Mouse (Mus musculus) embryonic facial prominence, embryonic 14.5 days (tissue): ENCODE data around the gene Kdelr2. TPM values are rescaled to one million over a fixed set of nuclear protein-coding genes. Genes with fewer than 3 reads are reported as not detected.
"Not testable (repeated sequence)": the region's sequence is repeated elsewhere in the genome, so short reads cannot be mapped to it uniquely, and the experiment has no call there.

Experiments used
- ATAC-seq: fragments of 200-750 bp; cut with Nextera tagmentation; 2 replicates; pipeline ENCODE4 v1.8.0; 2017; ENCODE audit warnings: low read depth, moderate number of reproducible peaks, moderate TSS enrichment
- DNase-seq: peaks from one replicate; pipeline ENCODE4 v3.0.0-alpha.2; 2015; ENCODE audit warnings: low spot score
- H3K27ac ChIP-seq: fragments of 300-500 bp; sonication (generic); replicated peaks from 2 replicates; pipeline ENCODE4 v1.5.1; 2014; ENCODE audit warnings: low read depth, mild to moderate bottlenecking, low read length, moderate library complexity
- H3K27me3 ChIP-seq: fragments of 300-500 bp; sonication (generic); replicated peaks from 2 replicates; pipeline ENCODE4 v1.6.1; 2014; ENCODE audit warnings: low read length; ENCODE audit not compliant: control insufficient read depth, insufficient read depth
- H3K36me3 ChIP-seq: fragments of 300-500 bp; sonication (generic); 2 replicates; pipeline ENCODE4 v1.6.1; 2014; ENCODE audit warnings: low read length, mixed read lengths; ENCODE audit not compliant: control insufficient read depth, insufficient read depth
- H3K4me1 ChIP-seq: fragments of 300-500 bp; sonication (generic); 2 replicates; pipeline ENCODE4 v1.6.1; 2014; ENCODE audit warnings: antibody characterized with exemption, low read length; ENCODE audit not compliant: control insufficient read depth, insufficient read depth
- H3K4me2 ChIP-seq: fragments of 300-500 bp; sonication (generic); 2 replicates; pipeline ENCODE4 v1.6.1; 2014; ENCODE audit warnings: low read depth, mild to moderate bottlenecking, low read length, moderate library complexity, mixed read lengths
- H3K4me3 ChIP-seq: fragments of 300-500 bp; sonication (generic); 2 replicates; pipeline ENCODE4 v1.5.1; 2014; ENCODE audit warnings: low read depth, mild to moderate bottlenecking, low read length
- H3K9ac ChIP-seq: fragments of 300-500 bp; sonication (generic); 2 replicates; pipeline ENCODE4 v1.6.1; 2014; ENCODE audit warnings: low read depth, mild to moderate bottlenecking, low read length, moderate library complexity, mixed read lengths
- H3K9me3 ChIP-seq: fragments of 300-500 bp; sonication (generic); 2 replicates; pipeline ENCODE4 v1.6.1; 2016; ENCODE audit warnings: low read length; ENCODE audit not compliant: control insufficient read depth
- WGBS: fragments of 180-500 bp; shearing (Covaris S2); extraction: QIAGEN DNeasy Blood & Tissue Kit; methylation state at CpG from one replicate; pipeline ENCODE4 v1.1.7; 2014; 5-methylcytosine and 5-hydroxymethylcytosine counted together
- polyA plus RNA-seq: library from polyadenylated mRNA; unstranded; fragments of >200 nt; fragmentation: Nextera tagmentation; extraction: Ambion mirVana; gene quantifications from 2 replicates; pipeline ENCODE4 v1.2.1, GENCODE M21; 2014

Kdelr2 gene
- polyA plus RNA-seq, 1 experiment from 2014 or later = 497 TPM

- Histone ChIP-seq H3K36me3 (no peaks in the 10 kb centered on the region), H3K27me3 (peaks cover 26% of the 10 kb centered on the region), H3K27ac (no peak overlapping the region), H3K4me2 (peak overlapping the region; percentile 68), H3K4me1 (0 out of 2 replicates have a peak, but pooled peaks cover 7% of the 10 kb centered on the region), H3K4me3 (peak overlapping the region; percentile 33), H3K9me3 (no peaks in the 10 kb centered on the region), H3K9ac (peak overlapping the region; percentile 30; the same call in 1 of the 2 replicates)
- peak; percentile 81 for ATAC-seq
- 11% methylated on average over 39 of the region's 39 CpGs for WGBS
- peak; percentile 33 for DNase-seq
These were observed 16.6 kb upstream of the Kdelr2 start for GRCm38 (mm10) chr5:143386797-143387621.

GRCm38 (mm10) chr5:143394184-143394583, 9.5 kb upstream of the Kdelr2 start:
- DNase-seq = no peak
- ATAC-seq = no peak
- Histone ChIP-seq H3K27me3 (no peaks in the 10 kb centered on the region), H3K9ac (no peak overlapping the region), H3K27ac (no peak overlapping the region), H3K4me1 (no peaks in the 10 kb centered on the region), H3K36me3 (0 out of 2 replicates have a peak, but pooled peaks cover 4% of the 10 kb centered on the region), H3K4me3 (no peak overlapping the region), H3K4me2 (no peak overlapping the region), H3K9me3 (0 out of 2 replicates have a peak, but pooled peaks cover 4% of the 10 kb centered on the region)
- WGBS = 80% methylated on average over 7 of the region's 7 CpGs

- H3K4me1 ChIP-seq, H3K36me3 ChIP-seq, H3K4me3 ChIP-seq, H3K27ac ChIP-seq, ATAC-seq, H3K27me3 ChIP-seq, H3K9me3 ChIP-seq, H3K9ac ChIP-seq, DNase-seq, H3K4me2 ChIP-seq: not testable (repeated sequence)
- WGBS = 81% methylated on average over 2 of the region's 2 CpGs
These were observed 8.7 kb upstream of the Kdelr2 start for GRCm38 (mm10) chr5:143394966-143395365.

GRCm38 (mm10) chr5:143395649-143396048, 8.0 kb upstream of the Kdelr2 start:
- H3K4me2 ChIP-seq = no peak overlapping the region
- 0 out of 2 replicates have a peak, but pooled peaks cover 4% of the 10 kb centered on the region for H3K9me3 ChIP-seq
- H3K4me3 ChIP-seq = no peak overlapping the region
- H3K36me3 ChIP-seq = 0 out of 2 replicates have a peak, but pooled peaks cover 4% of the 10 kb centered on the region
- no peaks in the 10 kb centered on the region for H3K27me3 ChIP-seq
- DNase-seq (no peak), ATAC-seq (no peak)
- 46% methylated on average over 2 of the region's 2 CpGs for WGBS
- H3K9ac ChIP-seq = no peak overlapping the region
- H3K27ac ChIP-seq = no peak overlapping the region
- H3K4me1 ChIP-seq = no peaks in the 10 kb centered on the region

- 86% methylated on average over 12 of the region's 12 CpGs for WGBS
- ATAC-seq = no peak
These were observed 3.1 kb upstream of the Kdelr2 start for GRCm38 (mm10) chr5:143400501-143400900.

GRCm38 (mm10) chr5:143401556-143401955, 2.1 kb upstream of the Kdelr2 start:
- DNase-seq (no peak), ATAC-seq (no peak)
- H3K36me3 ChIP-seq = peaks cover 19% of the 10 kb centered on the region
- no peak overlapping the region for H3K4me2 ChIP-seq
- WGBS = 71% methylated on average over 2 of the region's 2 CpGs
- no peaks in the 10 kb centered on the region for H3K27me3 ChIP-seq
- H3K9me3 ChIP-seq = no peaks in the 10 kb centered on the region
- H3K4me1 ChIP-seq = peaks cover 9% of the 10 kb centered on the region; the same call in 1 of the 2 replicates
- no peak overlapping the region for H3K9ac ChIP-seq
- no peak overlapping the region for H3K4me3 ChIP-seq
- no peak overlapping the region for H3K27ac ChIP-seq

More at GRCm38 (mm10) chr5:143400501-143400900, 3.1 kb upstream of the Kdelr2 start:
- no peaks in the 10 kb centered on the region for H3K27me3 ChIP-seq
- no peak overlapping the region for H3K4me2 ChIP-seq
- H3K27ac ChIP-seq = no peak overlapping the region
- no peak overlapping the region for H3K9ac ChIP-seq
- H3K4me1 ChIP-seq = peaks cover 4% of the 10 kb centered on the region; the same call in 1 of the 2 replicates
- peaks cover 9% of the 10 kb centered on the region; the same call in 1 of the 2 replicates for H3K36me3 ChIP-seq
- no peak overlapping the region for H3K4me3 ChIP-seq
- no peak for DNase-seq
- no peaks in the 10 kb centered on the region for H3K9me3 ChIP-seq

GRCm38 (mm10) chr5:143404148-143404930, 701 bp downstream of the Kdelr2 start:
- WGBS = 5% methylated on average over 31 of the region's 34 CpGs
- DNase-seq = peak; percentile 31
- Histone ChIP-seq H3K9me3 (no peaks in the 10 kb centered on the region), H3K4me2 (peak overlapping the region; percentile 53), H3K27me3 (no peaks in the 10 kb centered on the region), H3K9ac (peak overlapping the region; percentile 95), H3K4me1 (peaks cover 9% of the 10 kb centered on the region; the same call in 1 of the 2 replicates), H3K36me3 (peaks cover 39% of the 10 kb centered on the region), H3K27ac (peak overlapping the region; percentile 87), H3K4me3 (peak overlapping the region; percentile 92)
- ATAC-seq = peak; percentile 56

GRCm38 (mm10) chr5:143405200-143405599, 1.6 kb downstream of the Kdelr2 start:
- Histone ChIP-seq H3K36me3 (peaks cover 43% of the 10 kb centered on the region), H3K4me1 (peaks cover 9% of the 10 kb centered on the region; the same call in 1 of the 2 replicates), H3K4me3 (peak overlapping the region; percentile 92), H3K4me2 (peak overlapping the region; percentile 53), H3K27ac (no peak overlapping the region), H3K27me3 (no peaks in the 10 kb centered on the region), H3K9me3 (no peaks in the 10 kb centered on the region), H3K9ac (peak overlapping the region; percentile 95)
- DNase-seq (no peak), ATAC-seq (no peak)
- WGBS = 84% methylated on average over 9 of the region's 9 CpGs
